Comparison of ENCODE assay signal across 22 mouse cellular contexts in genomic region chr10:51618538-51618937, GRCm38 (mm10). TPM values are rescaled to one million over a fixed set of nuclear protein-coding genes. Genes with fewer than 3 reads are reported as not detected.
DNase-seq lines count a peak whose midpoint lies in the region; ATAC-seq and TF ChIP-seq lines count a peak whose summit lies in the region.
"Had no signal": no experiment of that assay in that cellular context is flagged by ENCODE, and none has a peak within 500 bp of the region (broad histone marks: within the 10 kb centered on the region; RNA-seq: fewer than 3 reads in every experiment).

No protein-coding gene starts in this region.

- no peak overlapping the region for H3K4me2 ChIP-seq in forebrain, embryonic 14.5 days (ENCODE audit: low read length)
- no peak overlapping the region for H3K4me2 ChIP-seq in forebrain, embryonic 16.5 days (ENCODE audit: low read length)
- H3K4me2 ChIP-seq in forebrain, embryonic 12.5 days = no peak overlapping the region
- H3K4me2 ChIP-seq in midbrain, postnatal 0 days (ENCODE audit: low read depth, low read length, poor library complexity, severe bottlenecking) = no peak overlapping the region
- H3K4me2 ChIP-seq: embryonic facial prominence, embryonic 12.5 days had no signal

- H3K9me3 ChIP-seq in forebrain, embryonic 14.5 days (replicated peaks; ENCODE audit: control insufficient read depth, low read length) = no peaks in the 10 kb centered on the region
- no peaks in the 10 kb centered on the region for H3K9me3 ChIP-seq in forebrain, embryonic 10.5 days
- H3K9me3 ChIP-seq in forebrain, embryonic 16.5 days (ENCODE audit: control insufficient read depth, low read length) = no peaks in the 10 kb centered on the region
- no peaks in the 10 kb centered on the region for H3K9me3 ChIP-seq in forebrain, embryonic 12.5 days
- no peaks in the 10 kb centered on the region for H3K9me3 ChIP-seq in midbrain, postnatal 0 days (ENCODE audit: low read length)
- H3K9me3 ChIP-seq: embryonic facial prominence, embryonic 10.5 days; embryonic facial prominence, embryonic 12.5 days had no signal

- no peak overlapping the region for H3K9ac ChIP-seq in forebrain, embryonic 14.5 days (ENCODE audit: low read length)
- no peak overlapping the region for H3K9ac ChIP-seq in forebrain, embryonic 16.5 days (replicated peaks; ENCODE audit: low read depth, low read length)
- no peak overlapping the region for H3K9ac ChIP-seq in forebrain, embryonic 12.5 days
- H3K9ac ChIP-seq in midbrain, postnatal 0 days (replicated peaks; ENCODE audit: low read length, poor library complexity, severe bottlenecking) = no peak overlapping the region
- H3K9ac ChIP-seq: embryonic facial prominence, embryonic 12.5 days had no signal

- H3K36me3 ChIP-seq in forebrain, embryonic 14.5 days (ENCODE audit: control insufficient read depth, insufficient read depth, low read length) = no peaks in the 10 kb centered on the region
- H3K36me3 ChIP-seq in forebrain, embryonic 10.5 days (replicated peaks) = no peaks in the 10 kb centered on the region
- no peaks in the 10 kb centered on the region for H3K36me3 ChIP-seq in forebrain, embryonic 16.5 days (ENCODE audit: control insufficient read depth, insufficient read depth)
- no peaks in the 10 kb centered on the region for H3K36me3 ChIP-seq in forebrain, embryonic 12.5 days (replicated peaks)
- H3K36me3 ChIP-seq in midbrain, postnatal 0 days (ENCODE audit: insufficient read depth, low read length) = no peaks in the 10 kb centered on the region
- H3K36me3 ChIP-seq: embryonic facial prominence, embryonic 10.5 days; embryonic facial prominence, embryonic 12.5 days had no signal

- H3K4me1 ChIP-seq in forebrain, embryonic 14.5 days (ENCODE audit: control insufficient read depth, insufficient read depth, low read length) = no peaks in the 10 kb centered on the region
- peaks cover 5% of the 10 kb centered on the region; the same call in 1 of the 2 replicates for H3K4me1 ChIP-seq in forebrain, embryonic 10.5 days
- H3K4me1 ChIP-seq in forebrain, embryonic 16.5 days (replicated peaks; ENCODE audit: control insufficient read depth, insufficient read depth, low read length) = no peaks in the 10 kb centered on the region
- no peaks in the 10 kb centered on the region for H3K4me1 ChIP-seq in forebrain, embryonic 12.5 days
- H3K4me1 ChIP-seq in midbrain, postnatal 0 days (ENCODE audit: insufficient read depth, low read length) = no peaks in the 10 kb centered on the region
- H3K4me1 ChIP-seq: embryonic facial prominence, embryonic 10.5 days; embryonic facial prominence, embryonic 12.5 days had no signal

- TF ChIP-seq CTCF in midbrain, postnatal 0 days (IDR thresholded peaks at IDR 0.05) = no peak

- no peak overlapping the region for H3K4me3 ChIP-seq in forebrain, embryonic 14.5 days (ENCODE audit: low read depth, low read length)
- no peak overlapping the region for H3K4me3 ChIP-seq in forebrain, embryonic 10.5 days
- H3K4me3 ChIP-seq in forebrain, embryonic 16.5 days (replicated peaks; ENCODE audit: low read length) = no peak overlapping the region
- H3K4me3 ChIP-seq in forebrain, embryonic 12.5 days (replicated peaks) = no peak overlapping the region
- no peak overlapping the region for H3K4me3 ChIP-seq in midbrain, postnatal 0 days (ENCODE audit: low read depth, low read length)
- H3K4me3 ChIP-seq: embryonic facial prominence, embryonic 10.5 days; embryonic facial prominence, embryonic 12.5 days had no signal

- peak; percentile 48 for DNase-seq in forebrain, embryonic 14.5 days (ENCODE audit: low spot score)
- DNase-seq in forebrain, embryonic 10.5 days (ENCODE audit: extremely low spot score, low spot score) = no peak
- DNase-seq in midbrain, postnatal 0 days (ENCODE audit: low spot score) = no peak
- DNase-seq: adrenal gland, adult 2 months; adrenal gland, postnatal 10 days; adrenal gland, postnatal 25 days; cerebellum, adult 11-12 months; cerebellum, adult 2 months; cerebellum, adult 9-10 months; cerebellum, postnatal 10 days; cerebellum, postnatal 25 days had no signal

- H3K27ac ChIP-seq in forebrain, embryonic 14.5 days (ENCODE audit: low read depth, low read length) = no peak overlapping the region
- H3K27ac ChIP-seq in forebrain, embryonic 10.5 days = no peak overlapping the region
- H3K27ac ChIP-seq in forebrain, embryonic 16.5 days (ENCODE audit: low read length) = no peak overlapping the region; the same call in 1 of the 2 replicates
- no peak overlapping the region for H3K27ac ChIP-seq in forebrain, embryonic 12.5 days
- H3K27ac ChIP-seq in midbrain, postnatal 0 days (ENCODE audit: low read depth, low read length) = no peak overlapping the region
- H3K27ac ChIP-seq: embryonic facial prominence, embryonic 10.5 days; embryonic facial prominence, embryonic 12.5 days had no signal

- WGBS in forebrain, embryonic 14.5 days = 42% methylated on average over 2 of the region's 2 CpGs
- 65% methylated on average over 2 of the region's 2 CpGs for WGBS in forebrain, embryonic 10.5 days
- WGBS in forebrain, embryonic 16.5 days = 45% methylated on average over 2 of the region's 2 CpGs
- 56% methylated on average over 2 of the region's 2 CpGs for WGBS in forebrain, embryonic 12.5 days
- 85% methylated on average over 2 of the region's 2 CpGs for WGBS in midbrain, postnatal 0 days

- no peaks in the 10 kb centered on the region for H3K27me3 ChIP-seq in forebrain, embryonic 14.5 days (replicated peaks; ENCODE audit: control insufficient read depth, insufficient read depth, low read length)
- no peaks in the 10 kb centered on the region for H3K27me3 ChIP-seq in forebrain, embryonic 10.5 days (ENCODE audit: poor library complexity, severe bottlenecking)
- no peaks in the 10 kb centered on the region for H3K27me3 ChIP-seq in forebrain, embryonic 16.5 days (replicated peaks; ENCODE audit: control insufficient read depth, insufficient read depth, low read length)
- no peaks in the 10 kb centered on the region for H3K27me3 ChIP-seq in forebrain, embryonic 12.5 days
- H3K27me3 ChIP-seq in midbrain, postnatal 0 days (ENCODE audit: insufficient read depth, low read length) = no peaks in the 10 kb centered on the region
- H3K27me3 ChIP-seq: embryonic facial prominence, embryonic 12.5 days had no signal

- ATAC-seq in forebrain, embryonic 14.5 days = peak; percentile 71; the same call in 1 of the 2 replicates
- ATAC-seq in forebrain, embryonic 16.5 days = peak; percentile 73
- no peak for ATAC-seq in forebrain, embryonic 12.5 days (ENCODE audit: low FRiP score)
- ATAC-seq in midbrain, postnatal 0 days (ENCODE audit: low FRiP score) = no peak

RNA-seq across cellular contexts. Expression of gene Gprc6a, which starts 12.7 kb away (rescaled TPM):
- polyA plus RNA-seq in forebrain, embryonic 14.5 days (2014; fragmentation: Nextera tagmentation; extraction: Ambion mirVana) = 0.12 TPM in 1 of 2 replicates, not detected in the other
- 0.06 TPM in 1 of 2 replicates, not detected in the other for polyA plus RNA-seq in forebrain, embryonic 10.5 days (2016; fragmentation: Nextera tagmentation; extraction: Ambion mirVana)
- not detected in 2 replicates for polyA plus RNA-seq in forebrain, embryonic 16.5 days (2015; fragmentation: Nextera tagmentation; extraction: Ambion mirVana)
- not detected in 2 replicates for polyA plus RNA-seq in forebrain, embryonic 12.5 days (2016; fragmentation: Nextera tagmentation; extraction: Ambion mirVana)
- total RNA-seq in midbrain, postnatal 0 days (2014; rRNA removed) = not detected in 2 replicates
- 0.12 TPM in 1 of 2 replicates, not detected in the other for polyA plus RNA-seq in midbrain, postnatal 0 days (2015; fragmentation: Nextera tagmentation; extraction: Ambion mirVana)
- total RNA-seq: adrenal gland, adult 2 months; adrenal gland, postnatal 10 days; adrenal gland, postnatal 25 days; adrenal gland, postnatal 4 days; ES-E14; gastrocnemius, adult 18-20 months; MEL had no signal
- polyA plus RNA-seq: adrenal gland, adult 2 months; C2C12; cerebellum, adult 2 months; cortical plate, adult 2 months; embryonic facial prominence, embryonic 12.5 days; embryonic facial prominence, embryonic 14.5 days had no signal

RNA-seq across cellular contexts. Expression of gene Fam162b, which starts 28.2 kb away (rescaled TPM):
- 3.3 and 4.7 TPM in 2 replicates for polyA plus RNA-seq in forebrain, embryonic 14.5 days (2014; fragmentation: Nextera tagmentation; extraction: Ambion mirVana)
- polyA plus RNA-seq in forebrain, embryonic 10.5 days (2016; fragmentation: Nextera tagmentation; extraction: Ambion mirVana) = 1.8 and 2.8 TPM in 2 replicates
- 1.8 and 2.6 TPM in 2 replicates for polyA plus RNA-seq in forebrain, embryonic 16.5 days (2015; fragmentation: Nextera tagmentation; extraction: Ambion mirVana)
- 1.3 and 3.7 TPM in 2 replicates for polyA plus RNA-seq in forebrain, embryonic 12.5 days (2016; fragmentation: Nextera tagmentation; extraction: Ambion mirVana)
- not detected in 2 replicates for total RNA-seq in midbrain, postnatal 0 days (2014; rRNA removed)
- 0.93 and 1.8 TPM in 2 replicates for polyA plus RNA-seq in midbrain, postnatal 0 days (2015; fragmentation: Nextera tagmentation; extraction: Ambion mirVana)
- total RNA-seq: adrenal gland, adult 2 months; adrenal gland, postnatal 25 days; adrenal gland, postnatal 4 days; ES-E14; gastrocnemius, adult 18-20 months; MEL had no signal
- polyA plus RNA-seq: adrenal gland, adult 2 months; C2C12; cerebellum, adult 2 months; cortical plate, adult 2 months had no signal

RNA-seq across cellular contexts. Expression of gene Rfx6, which starts 59.0 kb away (rescaled TPM):
- not detected in 2 replicates for polyA plus RNA-seq in forebrain, embryonic 14.5 days (2014; fragmentation: Nextera tagmentation; extraction: Ambion mirVana)
- polyA plus RNA-seq in forebrain, embryonic 10.5 days (2016; fragmentation: Nextera tagmentation; extraction: Ambion mirVana) = 0.07 TPM in 1 of 2 replicates, not detected in the other
- not detected in 2 replicates for polyA plus RNA-seq in forebrain, embryonic 16.5 days (2015; fragmentation: Nextera tagmentation; extraction: Ambion mirVana)
- polyA plus RNA-seq in forebrain, embryonic 12.5 days (2016; fragmentation: Nextera tagmentation; extraction: Ambion mirVana) = not detected in 2 replicates
- not detected in 2 replicates for total RNA-seq in midbrain, postnatal 0 days (2014; rRNA removed)
- polyA plus RNA-seq in midbrain, postnatal 0 days (2015; fragmentation: Nextera tagmentation; extraction: Ambion mirVana) = not detected in 2 replicates
- total RNA-seq: adrenal gland, adult 2 months; adrenal gland, postnatal 10 days; adrenal gland, postnatal 25 days; ES-E14; gastrocnemius, adult 18-20 months; MEL had no signal
- polyA plus RNA-seq: adrenal gland, adult 2 months; C2C12; cerebellum, adult 2 months; cortical plate, adult 2 months; embryonic facial prominence, embryonic 12.5 days; embryonic facial prominence, embryonic 14.5 days had no signal

Comparison
In these comparisons a context has a peak if more than half of its experiments do, and no peak if none do; other contexts are left out.
1. ATAC-seq: peak in forebrain, embryonic 14.5 days (single experiment) and forebrain, embryonic 16.5 days (single experiment); none in forebrain, embryonic 12.5 days (single experiment) and midbrain, postnatal 0 days (single experiment).